Mouse (Mus musculus) thymus, adult 2 months (tissue): Measurements from ENCODE around the gene Naa60.
"Not testable (repeated sequence)": the region's sequence is repeated elsewhere in the genome, so short reads cannot be mapped to it uniquely, and the experiment has no call there.

Source experiments
- CTCF ChIP-seq: fragments of 200-500 bp; IDR thresholded peaks from 2 replicates; pipeline ENCODE4 v1.5.1; 2012; ENCODE audit warnings: mild to moderate bottlenecking, control low read depth, low read length, moderate library complexity, borderline replicate concordance; ENCODE audit not compliant: control insufficient read depth, poor library complexity, insufficient read depth; ENCODE audit errors: extremely low read depth
- POLR2A ChIP-seq: fragments of 200-500 bp; IDR thresholded peaks from 2 replicates; pipeline ENCODE4 v1.6.1; 2012; ENCODE audit warnings: mild to moderate bottlenecking, low read length, control low read depth, moderate library complexity; ENCODE audit not compliant: control insufficient read depth, poor library complexity, insufficient read depth; ENCODE audit errors: extremely low read depth

GRCm38 (mm10) chr16:3851301-3851700, 20.9 kb upstream of the Naa60 start:
- TF ChIP-seq CTCF, POLR2A: not testable (repeated sequence)
